Mouse (Mus musculus): ENCODE measurements around the gene Ubac2. TPM values are rescaled to one million over a fixed set of nuclear protein-coding genes. Genes with fewer than 3 reads are reported as not detected.

Gene Ubac2
- polyA plus RNA-seq, 1 experiment from 2014 or later, result 72.9 TPM

DNA sequence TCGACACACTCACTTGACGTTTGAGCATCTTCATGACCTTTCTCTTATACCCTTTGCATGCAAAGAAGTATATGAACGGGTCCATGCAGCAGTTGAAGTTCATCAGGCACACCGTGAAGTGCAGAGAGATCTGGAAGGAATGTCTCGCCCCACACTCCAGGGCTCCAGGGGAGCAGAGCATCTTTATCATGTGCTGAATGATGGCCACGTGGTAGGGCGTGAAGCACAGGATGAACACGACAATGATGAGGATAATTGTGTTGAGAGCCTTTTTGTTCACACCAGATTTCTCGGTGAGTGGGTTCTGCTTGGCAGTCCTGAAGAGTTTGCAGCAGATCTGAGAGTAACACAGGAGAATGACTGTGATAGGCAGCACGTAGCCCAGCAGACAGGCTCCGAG is 75.7 kb downstream of the Ubac2 start:
- H3K27ac ChIP-seq (ENCODE audit: low read depth, low read length), result no peak overlapping the region
- DNase-seq (ENCODE audit: low spot score) (no peak), ATAC-seq (replicated peaks; ENCODE audit: low FRiP score) (no peak)
- no peaks in the 10 kb centered on the region for H3K36me3 ChIP-seq (ENCODE audit: control insufficient read depth, insufficient read depth, low read length)
- no peak overlapping the region for H3K4me3 ChIP-seq (ENCODE audit: low read depth, low read length)
- H3K9me3 ChIP-seq (ENCODE audit: control insufficient read depth, low read length), result no peaks in the 10 kb centered on the region
- no peak overlapping the region for H3K4me2 ChIP-seq (ENCODE audit: low read depth, low read length, severe bottlenecking)
- no peak overlapping the region for H3K9ac ChIP-seq (ENCODE audit: low read length)
- no peaks in the 10 kb centered on the region for H3K27me3 ChIP-seq (ENCODE audit: control insufficient read depth, insufficient read depth, low read length)
- H3K4me1 ChIP-seq (replicated peaks; ENCODE audit: control insufficient read depth, insufficient read depth, low read length), result no peaks in the 10 kb centered on the region
- 94% methylated on average over 11 of the region's 11 CpGs for WGBS

GRCm38 (mm10) chr14:121954608-121955007 is 76.2 kb downstream of the Ubac2 start:
- ATAC-seq (replicated peaks; ENCODE audit: low FRiP score) (no peak), DNase-seq (ENCODE audit: low spot score) (no peak)
- Histone ChIP-seq H3K9ac (ENCODE audit: low read length) (no peak overlapping the region), H3K27ac (ENCODE audit: low read depth, low read length) (no peak overlapping the region), H3K9me3 (ENCODE audit: control insufficient read depth, low read length) (no peaks in the 10 kb centered on the region), H3K4me2 (ENCODE audit: low read depth, low read length, severe bottlenecking) (no peak overlapping the region), H3K4me1 (replicated peaks; ENCODE audit: control insufficient read depth, insufficient read depth, low read length) (no peaks in the 10 kb centered on the region), H3K4me3 (ENCODE audit: low read depth, low read length) (no peak overlapping the region), H3K36me3 (ENCODE audit: control insufficient read depth, insufficient read depth, low read length) (no peaks in the 10 kb centered on the region), H3K27me3 (ENCODE audit: control insufficient read depth, insufficient read depth, low read length) (no peaks in the 10 kb centered on the region)
- 96% methylated on average over 12 of the region's 12 CpGs for WGBS

DNA sequence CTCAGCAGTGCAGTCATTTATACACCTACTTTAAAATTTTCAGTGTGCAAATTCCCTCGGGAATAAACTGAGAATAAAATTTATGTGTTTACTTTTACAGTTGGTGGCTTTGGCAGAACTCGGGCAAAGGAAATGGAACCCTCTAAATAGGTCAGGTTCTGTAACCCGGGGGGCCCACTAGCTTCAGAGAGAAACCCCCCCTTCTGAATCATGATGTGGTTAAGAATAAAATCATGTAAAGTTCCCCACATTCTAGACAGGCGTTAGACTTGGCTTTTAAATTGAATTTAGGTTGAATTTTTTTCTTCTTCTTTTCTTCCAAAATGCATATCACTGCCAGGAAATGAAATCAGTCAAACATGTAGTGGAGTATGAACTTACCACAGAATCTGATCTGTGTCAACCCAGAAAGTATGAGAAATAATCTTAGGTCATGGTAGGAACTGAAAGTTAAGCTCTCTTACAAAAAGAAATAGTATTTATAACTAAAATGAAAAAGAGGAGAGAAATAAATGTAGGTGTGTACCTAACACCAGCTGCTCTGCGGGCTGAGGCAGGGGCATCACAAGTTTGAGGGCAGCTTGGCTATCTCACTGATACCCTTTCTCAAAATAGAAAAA is 76.9 kb downstream of the Ubac2 start:
- Histone ChIP-seq H3K27me3 (ENCODE audit: control insufficient read depth, insufficient read depth, low read length) (no peaks in the 10 kb centered on the region), H3K27ac (ENCODE audit: low read depth, low read length) (no peak overlapping the region), H3K9me3 (ENCODE audit: control insufficient read depth, low read length) (no peaks in the 10 kb centered on the region), H3K9ac (ENCODE audit: low read length) (no peak overlapping the region), H3K4me1 (replicated peaks; ENCODE audit: control insufficient read depth, insufficient read depth, low read length) (no peaks in the 10 kb centered on the region), H3K4me2 (ENCODE audit: low read depth, low read length, severe bottlenecking) (no peak overlapping the region), H3K36me3 (ENCODE audit: control insufficient read depth, insufficient read depth, low read length) (no peaks in the 10 kb centered on the region), H3K4me3 (ENCODE audit: low read depth, low read length) (no peak overlapping the region)
- ATAC-seq (replicated peaks; ENCODE audit: low FRiP score), result no peak
- DNase-seq (ENCODE audit: low spot score), result no peak
- 91% methylated on average over 5 of the region's 5 CpGs for WGBS

DNA sequence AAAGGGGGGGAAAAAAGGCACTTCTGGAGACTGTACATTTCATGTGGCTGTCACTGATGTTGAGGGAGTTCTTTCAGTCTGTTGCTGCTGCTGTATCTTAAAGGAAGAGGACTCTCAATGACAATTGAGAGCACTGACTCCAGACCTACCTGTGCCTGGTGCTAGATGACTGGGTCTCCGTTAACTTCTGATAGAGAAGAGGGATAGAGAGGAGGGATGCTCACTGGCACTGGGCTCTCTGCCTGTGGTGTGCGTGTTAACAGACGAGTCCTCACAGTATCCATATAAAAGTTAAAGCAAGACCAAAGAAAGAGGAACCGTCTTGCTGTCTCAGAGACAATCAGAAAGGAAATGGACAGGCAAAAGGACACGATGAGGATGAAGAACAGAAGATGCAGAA is 77.9 kb downstream of the Ubac2 start:
- no peak overlapping the region for H3K9ac ChIP-seq (ENCODE audit: low read length)
- no peak for DNase-seq (ENCODE audit: low spot score)
- no peaks in the 10 kb centered on the region for H3K27me3 ChIP-seq (ENCODE audit: control insufficient read depth, insufficient read depth, low read length)
- 90% methylated on average over 5 of the region's 5 CpGs for WGBS
- no peak for ATAC-seq (replicated peaks; ENCODE audit: low FRiP score)
- no peak overlapping the region for H3K4me3 ChIP-seq (ENCODE audit: low read depth, low read length)
- no peaks in the 10 kb centered on the region for H3K36me3 ChIP-seq (ENCODE audit: control insufficient read depth, insufficient read depth, low read length)
- no peaks in the 10 kb centered on the region for H3K4me1 ChIP-seq (replicated peaks; ENCODE audit: control insufficient read depth, insufficient read depth, low read length)
- H3K4me2 ChIP-seq (ENCODE audit: low read depth, low read length, severe bottlenecking), result no peak overlapping the region
- no peak overlapping the region for H3K27ac ChIP-seq (ENCODE audit: low read depth, low read length)
- no peaks in the 10 kb centered on the region for H3K9me3 ChIP-seq (ENCODE audit: control insufficient read depth, low read length)

- DNase-seq (ENCODE audit: low spot score), result no peak
- Histone ChIP-seq H3K4me2 (ENCODE audit: low read depth, low read length, severe bottlenecking) (no peak overlapping the region), H3K4me1 (replicated peaks; ENCODE audit: control insufficient read depth, insufficient read depth, low read length) (no peaks in the 10 kb centered on the region), H3K9me3 (ENCODE audit: control insufficient read depth, low read length) (no peaks in the 10 kb centered on the region), H3K9ac (ENCODE audit: low read length) (no peak overlapping the region), H3K4me3 (ENCODE audit: low read depth, low read length) (no peak overlapping the region), H3K36me3 (ENCODE audit: control insufficient read depth, insufficient read depth, low read length) (no peaks in the 10 kb centered on the region), H3K27ac (ENCODE audit: low read depth, low read length) (no peak overlapping the region), H3K27me3 (ENCODE audit: control insufficient read depth, insufficient read depth, low read length) (no peaks in the 10 kb centered on the region)
- WGBS, result 94% methylated on average over 10 of the region's 10 CpGs
- no peak for ATAC-seq (replicated peaks; ENCODE audit: low FRiP score)
These were observed 78.9 kb downstream of the Ubac2 start for GRCm38 (mm10) chr14:121957176-121957871.

GRCm38 (mm10) chr14:121958041-121958750 is 79.8 kb downstream of the Ubac2 start:
- H3K9ac ChIP-seq (ENCODE audit: low read length), result no peak overlapping the region
- no peak overlapping the region for H3K27ac ChIP-seq (ENCODE audit: low read depth, low read length)
- DNase-seq (ENCODE audit: low spot score) (no peak), ATAC-seq (replicated peaks; ENCODE audit: low FRiP score) (no peak)
- WGBS, result 93% methylated on average over 3 of the region's 3 CpGs
- H3K4me2 ChIP-seq (ENCODE audit: low read depth, low read length, severe bottlenecking), result no peak overlapping the region
- no peaks in the 10 kb centered on the region for H3K36me3 ChIP-seq (ENCODE audit: control insufficient read depth, insufficient read depth, low read length)
- no peak overlapping the region for H3K4me3 ChIP-seq (ENCODE audit: low read depth, low read length)
- H3K27me3 ChIP-seq (ENCODE audit: control insufficient read depth, insufficient read depth, low read length), result no peaks in the 10 kb centered on the region
- H3K9me3 ChIP-seq (ENCODE audit: control insufficient read depth, low read length), result no peaks in the 10 kb centered on the region
- H3K4me1 ChIP-seq (replicated peaks; ENCODE audit: control insufficient read depth, insufficient read depth, low read length), result no peaks in the 10 kb centered on the region

DNA sequence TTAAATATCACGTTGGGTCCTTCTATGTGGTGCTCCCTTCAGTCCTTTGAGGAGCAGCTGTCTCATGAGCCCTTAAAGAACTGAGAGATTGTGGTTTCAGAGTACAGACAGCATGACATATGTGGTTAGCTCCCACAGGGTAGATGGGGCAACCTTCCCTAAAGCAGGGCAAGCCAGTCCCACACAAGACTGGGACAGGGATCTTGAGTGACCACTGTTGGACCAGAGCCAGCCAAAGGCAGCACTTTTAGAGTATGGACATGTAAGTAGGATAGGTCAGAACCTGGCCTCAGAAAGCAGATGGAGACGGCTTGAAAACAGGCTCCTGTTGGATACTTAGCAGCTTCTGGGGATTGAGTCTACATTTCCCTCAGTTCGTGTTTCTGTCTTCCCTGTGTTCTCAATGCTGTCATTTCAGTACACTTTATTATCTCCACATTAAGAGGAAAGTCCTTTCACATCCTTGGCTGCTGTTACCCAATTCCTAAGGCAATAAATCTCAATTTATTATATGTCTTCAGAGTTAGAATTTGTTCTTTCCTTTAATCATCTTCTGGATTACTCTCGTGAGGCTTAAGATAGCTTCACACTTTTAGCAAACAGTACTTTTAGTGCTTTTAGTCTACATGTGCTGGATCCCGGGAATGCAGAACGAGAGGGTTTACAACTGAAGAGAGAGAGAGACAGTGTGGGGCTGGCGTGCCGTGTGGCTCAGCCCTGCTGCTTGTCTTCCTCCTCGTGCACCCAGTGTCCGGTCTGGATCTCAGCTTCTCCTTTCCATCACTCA is 80.5 kb downstream of the Ubac2 start:
- H3K4me1 ChIP-seq (replicated peaks; ENCODE audit: control insufficient read depth, insufficient read depth, low read length), result no peaks in the 10 kb centered on the region
- WGBS, result 87% methylated on average over 10 of the region's 10 CpGs
- DNase-seq (ENCODE audit: low spot score) (no peak), ATAC-seq (replicated peaks; ENCODE audit: low FRiP score) (no peak)
- no peak overlapping the region for H3K27ac ChIP-seq (ENCODE audit: low read depth, low read length)
- H3K4me2 ChIP-seq (ENCODE audit: low read depth, low read length, severe bottlenecking), result no peak overlapping the region
- H3K36me3 ChIP-seq (ENCODE audit: control insufficient read depth, insufficient read depth, low read length), result no peaks in the 10 kb centered on the region
- no peaks in the 10 kb centered on the region for H3K27me3 ChIP-seq (ENCODE audit: control insufficient read depth, insufficient read depth, low read length)
- H3K9ac ChIP-seq (ENCODE audit: low read length), result no peak overlapping the region
- H3K4me3 ChIP-seq (ENCODE audit: low read depth, low read length), result no peak overlapping the region
- no peaks in the 10 kb centered on the region for H3K9me3 ChIP-seq (ENCODE audit: control insufficient read depth, low read length)

DNA sequence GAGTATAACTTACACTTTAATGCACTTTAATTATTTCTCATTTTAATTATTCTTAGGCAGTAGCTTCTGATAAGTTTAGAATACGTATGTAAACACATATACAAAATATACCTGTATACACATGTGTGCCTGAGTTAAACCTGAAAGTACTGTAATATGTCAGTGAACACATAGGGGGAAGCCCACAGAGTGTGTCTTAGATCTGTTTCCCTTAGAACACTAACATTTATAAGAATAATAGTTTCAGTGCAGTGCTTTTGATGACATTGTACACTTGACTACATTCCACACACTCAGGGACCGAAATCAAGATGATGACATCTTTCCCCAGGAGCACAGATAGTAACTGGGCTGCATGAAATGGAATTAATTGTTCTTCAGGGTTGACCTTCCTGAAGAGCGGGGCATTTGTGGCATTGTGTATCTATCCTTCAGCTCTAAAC is 81.1 kb downstream of the Ubac2 start:
- Histone ChIP-seq H3K4me3 (ENCODE audit: low read depth, low read length) (no peak overlapping the region), H3K9ac (ENCODE audit: low read length) (no peak overlapping the region), H3K27ac (ENCODE audit: low read depth, low read length) (no peak overlapping the region), H3K27me3 (ENCODE audit: control insufficient read depth, insufficient read depth, low read length) (no peaks in the 10 kb centered on the region), H3K4me2 (ENCODE audit: low read depth, low read length, severe bottlenecking) (no peak overlapping the region), H3K36me3 (ENCODE audit: control insufficient read depth, insufficient read depth, low read length) (no peaks in the 10 kb centered on the region), H3K4me1 (replicated peaks; ENCODE audit: control insufficient read depth, insufficient read depth, low read length) (no peaks in the 10 kb centered on the region), H3K9me3 (ENCODE audit: control insufficient read depth, low read length) (no peaks in the 10 kb centered on the region)
- no peak for DNase-seq (ENCODE audit: low spot score)
- ATAC-seq (replicated peaks; ENCODE audit: low FRiP score), result no peak
- WGBS, result 91% methylated on average over 3 of the region's 3 CpGs

Measured in forebrain, embryonic 11.5 days (tissue).